In the genomic region with DNA sequence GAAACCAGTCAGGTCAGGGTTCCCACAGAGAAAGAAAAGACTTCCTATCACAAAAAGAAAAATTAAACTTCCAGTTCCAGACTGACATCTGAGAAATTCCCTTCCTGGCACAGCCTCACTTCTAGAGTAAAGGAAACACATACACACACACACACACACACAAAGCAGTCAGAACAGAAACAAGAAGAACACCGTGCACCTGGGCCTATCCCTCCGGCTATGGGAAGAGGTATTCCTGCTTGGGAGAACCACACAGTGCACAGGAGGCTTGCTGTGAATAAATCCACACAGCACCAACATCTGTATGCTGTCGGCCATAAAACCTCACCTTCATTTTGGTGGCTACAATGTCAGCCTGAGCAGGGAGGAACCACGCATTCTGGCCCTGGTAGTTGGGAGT, we compare ENCODE assay signal across 1 mouse cellular context.
TF ChIP-seq lines count a peak whose summit lies in the region.

No protein-coding gene starts in this region.

TF ChIP-seq in MEL, 35 proteins besides CTCF, POLR2A, EP300 and RAD21 (continued from another document):
- TF ChIP-seq UBTF (IDR thresholded peaks at IDR 0.05; ENCODE audit: borderline replicate concordance, insufficient read depth, low read depth, low read length) (no peak), TAL1 (IDR thresholded peaks at IDR 0.05; ENCODE audit: low read length) (no peak)
